Mouse (Mus musculus) midbrain, postnatal 0 days (tissue): Measurements from ENCODE around the gene Prokr2. TPM values are rescaled to one million over a fixed set of nuclear protein-coding genes. Genes with fewer than 3 reads are reported as not detected.

Source experiments
- ATAC-seq: fragments of 200-750 bp; cut with Nextera tagmentation; 2 replicates; pipeline ENCODE4 v1.8.0; 2017; ENCODE audit warnings: moderate number of reproducible peaks, mild to moderate bottlenecking, moderate TSS enrichment, moderate library complexity; ENCODE audit not compliant: low FRiP score
- DNase-seq: peaks from one replicate; pipeline ENCODE4 v3.0.0-alpha.2; 2015; ENCODE audit warnings: low spot score
- H3K27ac ChIP-seq: fragments of 300-500 bp; sonication (generic); 2 replicates; pipeline ENCODE4 v1.5.1; 2014; ENCODE audit warnings: low read depth, mild to moderate bottlenecking, low read length, mixed read lengths
- H3K27me3 ChIP-seq: fragments of 300-500 bp; sonication (generic); 2 replicates; pipeline ENCODE4 v1.6.1; 2014; ENCODE audit warnings: low read length, control low read depth, mixed read lengths; ENCODE audit not compliant: insufficient read depth
- H3K36me3 ChIP-seq: fragments of 300-500 bp; sonication (generic); 2 replicates; pipeline ENCODE4 v1.6.1; 2014; ENCODE audit warnings: low read length, control low read depth, mixed read lengths; ENCODE audit not compliant: insufficient read depth
- H3K4me1 ChIP-seq: fragments of 300-500 bp; sonication (generic); 2 replicates; pipeline ENCODE4 v1.6.1; 2014; ENCODE audit warnings: mild to moderate bottlenecking, control low read depth, antibody characterized with exemption, low read length, mixed read lengths; ENCODE audit not compliant: insufficient read depth
- H3K4me2 ChIP-seq: fragments of 300-500 bp; sonication (generic); 2 replicates; pipeline ENCODE4 v1.6.1; 2014; ENCODE audit warnings: low read depth, mild to moderate bottlenecking, low read length, mixed read lengths; ENCODE audit not compliant: poor library complexity, severe bottlenecking
- H3K4me3 ChIP-seq: fragments of 300-500 bp; sonication (generic); 2 replicates; pipeline ENCODE4 v1.5.1; 2014; ENCODE audit warnings: low read depth, mild to moderate bottlenecking, low read length, moderate library complexity
- H3K9ac ChIP-seq: fragments of 300-500 bp; sonication (generic); replicated peaks from 2 replicates; pipeline ENCODE4 v1.6.1; 2014; ENCODE audit warnings: mild to moderate bottlenecking, low read length, moderate library complexity, mixed read lengths; ENCODE audit not compliant: poor library complexity, severe bottlenecking
- H3K9me3 ChIP-seq: fragments of 300-500 bp; sonication (generic); 2 replicates; pipeline ENCODE4 v1.6.1; 2016; ENCODE audit warnings: low read length, control low read depth
- CTCF ChIP-seq: IDR thresholded peaks from 2 replicates; pipeline ENCODE4 v1.5.1; 2016; ENCODE audit warnings: antibody characterized with exemption, mild to moderate bottlenecking
- WGBS: fragments of 180-500 bp; shearing (Covaris S2); extraction: QIAGEN DNeasy Blood & Tissue Kit; methylation state at CpG from one replicate; pipeline ENCODE4 v1.1.7; 2014; 5-methylcytosine and 5-hydroxymethylcytosine counted together
- polyA plus RNA-seq: library from polyadenylated mRNA; unstranded; fragments of >200 nt; fragmentation: Nextera tagmentation; extraction: Ambion mirVana; gene quantifications from 2 replicates; pipeline ENCODE4 v1.2.1, GENCODE M21; 2015
- total RNA-seq: library from RNA; depleted of rRNA; stranded (reverse); fragments of >200 nt; gene quantifications from 2 replicates; pipeline ENCODE4 v1.2.3, GENCODE M21; 2014; rRNA removed

The Prokr2 gene
- total RNA-seq = 23.8 and 24.9 TPM in 2 replicates
- 5.2 and 6.5 TPM in 2 replicates for polyA plus RNA-seq

DNA sequence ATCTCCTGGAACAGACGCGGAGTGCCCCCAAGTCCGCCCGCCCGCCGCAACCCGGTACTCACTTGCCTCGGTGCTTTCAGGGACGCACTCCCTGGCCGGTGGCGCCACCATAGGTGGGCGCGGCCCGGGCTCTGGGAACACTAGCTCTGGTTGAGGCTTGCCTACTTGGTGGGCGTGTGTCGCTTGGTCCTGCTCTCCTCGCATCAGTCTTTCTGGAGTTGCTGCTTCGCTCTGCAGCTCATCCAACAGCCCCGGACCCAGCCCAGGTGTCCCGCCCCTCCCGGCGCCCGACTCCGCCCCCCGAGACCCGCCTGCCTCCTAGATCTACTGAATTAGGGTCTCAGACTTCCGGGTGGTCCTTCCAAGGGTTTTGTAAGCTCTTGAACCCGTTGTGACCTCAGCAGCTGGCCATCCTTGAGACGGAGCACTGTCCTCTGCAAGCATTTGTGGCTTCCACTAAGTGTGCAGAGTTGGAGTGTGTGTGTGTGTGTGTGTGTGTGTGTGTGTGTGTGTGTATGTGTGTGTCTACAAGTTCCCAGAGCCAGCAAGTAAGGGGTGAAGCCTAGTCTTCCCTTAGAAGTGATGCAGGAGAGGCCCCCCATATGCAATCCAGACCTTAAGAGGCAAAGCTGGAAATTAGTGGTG, at the start of gene Prokr2:
Gene Prokr2, minus strand, starts transcription at position 254 of the 645 bp plus-strand sequence.
- WGBS = under 1% methylated on average over 29 of the region's 29 CpGs
- H3K36me3 ChIP-seq = no peaks in the 10 kb centered on the region

DNA sequence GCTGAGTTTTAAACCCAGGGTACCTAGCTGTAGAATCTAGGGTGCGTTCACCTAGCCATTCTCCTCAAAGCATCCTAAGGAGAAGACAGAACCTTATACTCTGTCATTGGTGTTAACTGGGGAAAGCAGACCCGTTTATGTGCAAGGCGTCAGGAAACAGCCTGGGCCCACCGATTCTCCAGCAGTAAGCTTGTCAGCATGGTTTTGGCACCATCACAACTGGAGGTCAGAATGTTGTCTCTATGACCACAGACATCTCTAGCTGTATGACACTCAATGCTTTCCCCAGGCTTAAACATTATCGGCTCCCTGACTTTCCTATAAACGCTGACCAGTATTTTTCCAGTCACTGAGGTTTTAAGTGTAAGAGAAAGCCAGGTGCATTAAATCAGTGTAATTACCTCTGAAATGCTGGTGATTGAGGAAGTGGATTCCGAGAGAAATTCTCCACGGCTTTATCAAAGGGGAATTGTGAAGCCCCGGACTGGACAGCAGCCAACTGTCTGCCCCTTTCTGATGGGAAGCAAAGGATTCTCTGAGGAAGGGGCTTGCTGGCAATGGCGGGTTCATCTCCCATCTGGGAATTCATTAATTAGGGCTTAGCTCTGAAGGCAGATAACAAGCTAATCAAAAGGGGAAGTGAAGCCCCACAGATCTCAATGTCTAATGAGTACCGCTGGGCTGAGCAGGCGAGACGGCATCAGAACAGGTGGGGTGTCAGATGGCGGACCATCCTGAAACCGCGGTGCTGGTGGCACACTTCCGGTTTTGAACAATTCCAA, 42.1 kb upstream of the Prokr2 start:
- Histone ChIP-seq H3K36me3 (no peaks in the 10 kb centered on the region), H3K9ac (0 out of 2 replicates have a peak overlapping the region, but pooled peaks have one; percentile 4), H3K9me3 (no peaks in the 10 kb centered on the region), H3K27ac (0 out of 2 replicates have a peak overlapping the region, but pooled peaks have one; percentile 12), H3K4me3 (no peak overlapping the region), H3K4me1 (no peaks in the 10 kb centered on the region), H3K27me3 (no peaks in the 10 kb centered on the region), H3K4me2 (peak overlapping the region; percentile 15; the same call in 1 of the 2 replicates)
- DNase-seq (peak; percentile 54), ATAC-seq (no peak)
- no peak for TF ChIP-seq CTCF
- 38% methylated on average over 17 of the region's 17 CpGs for WGBS

More for the DNA sequence above, at the start of gene Prokr2:
- Histone ChIP-seq H3K9me3 (no peaks in the 10 kb centered on the region), H3K4me2 (peak within 1 kb of the TSS; percentile 95), H3K4me1 (no peaks in the 10 kb centered on the region), H3K9ac (peak within 1 kb of the TSS; percentile 55), H3K27me3 (0 out of 2 replicates have a peak, but pooled peaks cover 3% of the 10 kb centered on the region), H3K27ac (no peak within 1 kb of the TSS), H3K4me3 (peak within 1 kb of the TSS; percentile 57)
- ATAC-seq = 0 out of 2 replicates have a peak, but pooled peaks have one; percentile 4
- no peak for TF ChIP-seq CTCF
- DNase-seq = no peak

DNA sequence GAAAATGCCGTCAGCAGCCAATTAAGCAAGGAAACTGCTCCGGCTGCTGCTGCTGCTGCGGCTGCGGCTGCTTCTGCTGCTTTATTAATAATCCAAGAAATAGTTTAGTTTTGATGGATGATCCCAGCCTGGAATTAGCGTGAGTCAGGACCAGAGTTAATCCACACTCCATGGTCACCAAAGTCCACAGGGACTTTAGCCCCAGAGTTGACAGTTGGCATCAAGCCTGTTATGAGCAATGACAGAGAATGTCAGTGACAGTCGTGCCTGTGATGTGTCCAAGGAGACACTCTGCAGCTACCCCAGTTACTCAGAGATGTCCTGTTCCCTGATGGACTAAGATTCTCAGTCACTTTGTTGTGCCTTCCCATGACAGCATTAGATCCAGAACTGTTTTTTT, 40.3 kb upstream of the Prokr2 start:
- H3K36me3 ChIP-seq = no peaks in the 10 kb centered on the region
- DNase-seq (no peak), ATAC-seq (no peak)
- H3K4me3 ChIP-seq = no peak overlapping the region
- no peak for TF ChIP-seq CTCF
- WGBS = 34% methylated on average over 6 of the region's 6 CpGs
- H3K4me1 ChIP-seq = no peaks in the 10 kb centered on the region
- no peak overlapping the region for H3K9ac ChIP-seq
- no peaks in the 10 kb centered on the region for H3K27me3 ChIP-seq
- H3K27ac ChIP-seq = no peak overlapping the region
- no peak overlapping the region for H3K4me2 ChIP-seq
- peaks cover 4% of the 10 kb centered on the region; the same call in 1 of the 2 replicates for H3K9me3 ChIP-seq

DNA sequence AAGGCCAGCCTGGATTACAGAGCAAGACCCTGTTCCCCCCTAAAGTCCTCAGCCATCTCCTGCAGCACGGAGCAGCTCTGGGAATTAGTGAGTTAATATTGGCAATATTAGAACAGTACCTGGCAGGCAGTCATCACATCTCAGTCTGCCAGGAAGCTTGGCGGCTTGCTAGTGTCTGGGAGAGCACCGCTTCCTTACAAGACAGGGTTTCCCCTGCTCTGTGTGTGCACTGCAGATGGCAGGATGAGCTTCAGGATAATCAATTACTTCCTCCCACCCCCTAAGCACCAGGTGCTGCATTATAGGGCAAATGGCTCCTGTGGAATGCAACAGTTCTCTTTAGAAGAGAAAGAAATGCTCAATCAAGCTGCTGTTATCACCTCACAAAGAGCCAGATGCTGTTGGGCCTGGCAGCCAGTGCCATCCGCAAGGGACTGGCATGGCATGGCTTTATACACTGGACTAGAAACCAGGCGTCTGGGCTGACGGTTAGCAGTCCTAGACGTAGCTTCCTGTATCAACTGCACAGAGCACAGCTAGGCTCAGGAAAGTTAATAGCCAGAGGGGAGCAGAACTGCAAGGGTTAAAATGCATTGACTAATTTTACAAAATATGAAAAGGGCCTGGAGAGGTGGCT, 38.3 kb upstream of the Prokr2 start:
- Histone ChIP-seq H3K27ac (no peak overlapping the region), H3K4me2 (no peak overlapping the region), H3K36me3 (no peaks in the 10 kb centered on the region), H3K27me3 (no peaks in the 10 kb centered on the region), H3K9me3 (peaks cover 6% of the 10 kb centered on the region; the same call in 1 of the 2 replicates), H3K9ac (no peak overlapping the region), H3K4me3 (no peak overlapping the region), H3K4me1 (no peaks in the 10 kb centered on the region)
- 84% methylated on average over 7 of the region's 7 CpGs for WGBS
- ATAC-seq (no peak), DNase-seq (peak; percentile 43)
- no peak for TF ChIP-seq CTCF

DNA sequence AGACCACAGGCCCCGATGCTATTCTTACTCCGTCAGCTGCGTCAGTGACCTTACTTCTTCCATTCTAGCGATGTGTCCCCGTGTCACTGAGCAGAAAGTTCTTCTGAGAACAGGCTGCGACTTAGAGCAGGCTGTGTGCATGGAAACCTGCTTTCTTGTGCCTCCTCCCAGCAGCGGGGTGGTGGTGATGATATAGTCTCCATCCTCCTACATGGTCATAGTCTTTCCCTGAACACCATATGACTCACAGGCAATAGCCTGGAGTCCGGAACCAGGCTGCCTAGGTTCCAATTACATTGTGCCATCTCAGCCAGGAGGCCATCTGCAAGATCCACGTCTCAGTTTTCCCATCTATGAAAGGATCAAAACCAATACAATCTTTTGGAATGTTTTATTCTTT, 37.6 kb upstream of the Prokr2 start:
- TF ChIP-seq CTCF = no peak
- WGBS = 94% methylated on average over 9 of the region's 9 CpGs
- Histone ChIP-seq H3K4me3 (no peak overlapping the region), H3K9me3 (peaks cover 6% of the 10 kb centered on the region; the same call in 1 of the 2 replicates), H3K4me2 (no peak overlapping the region), H3K4me1 (no peaks in the 10 kb centered on the region), H3K9ac (no peak overlapping the region), H3K27me3 (no peaks in the 10 kb centered on the region), H3K36me3 (no peaks in the 10 kb centered on the region), H3K27ac (no peak overlapping the region)
- DNase-seq (no peak), ATAC-seq (no peak)
